Mouse (Mus musculus): ENCODE results near the gene Vmn2r50.
"Not testable (repeated sequence)": the region's sequence is repeated elsewhere in the genome, so short reads cannot be mapped to it uniquely, and the experiment has no call there.

Gene Vmn2r50

GRCm38 (mm10) chr7:10053196-10053595 lies at the start of gene Vmn2r50:
TSS of gene Vmn2r50 (minus strand) at chr7:10053296.
- DNase-seq (ENCODE audit: low read depth, low spot score) = not testable (repeated sequence)

- DNase-seq (ENCODE audit: low read depth, low spot score) = not testable (repeated sequence)
These were observed 60.9 kb downstream of the Vmn2r50 start, which contains the start of gene Vmn2r49 for GRCm38 (mm10) chr7:9992157-9992556. TSS of gene Vmn2r49 (minus strand) at chr7:9992257.
